Mouse (Mus musculus) limb, embryonic 13.5 days (tissue): ENCODE measurements at regions not wholly inside any gene's neighbourhood (a gene's known extent, or its start where the extent isn't known, plus 50 kb on each side); places are given as distances from the start of the nearest gene placed in this dataset.

Experiments
- ATAC-seq: fragments of 200-750 bp; cut with Nextera tagmentation; 2 replicates; pipeline ENCODE4 v1.8.0; 2017; ENCODE audit warnings: low read depth, moderate number of reproducible peaks, moderate TSS enrichment; ENCODE audit not compliant: low FRiP score
- H3K27ac ChIP-seq: fragments of 300-500 bp; sonication (generic); 2 replicates; pipeline ENCODE4 v1.5.1; 2015; ENCODE audit warnings: inconsistent platforms, mild to moderate bottlenecking, moderate library complexity
- H3K27me3 ChIP-seq: fragments of 300-500 bp; sonication (generic); 2 replicates; pipeline ENCODE4 v1.6.1; 2015; ENCODE audit warnings: mild to moderate bottlenecking, inconsistent platforms
- H3K36me3 ChIP-seq: fragments of 300-500 bp; sonication (generic); 2 replicates; pipeline ENCODE4 v1.6.1; 2015; ENCODE audit warnings: inconsistent platforms, mild to moderate bottlenecking, moderate library complexity
- H3K4me1 ChIP-seq: fragments of 300-500 bp; sonication (generic); 2 replicates; pipeline ENCODE4 v1.6.1; 2015; ENCODE audit warnings: inconsistent platforms
- H3K4me2 ChIP-seq: fragments of 300-500 bp; sonication (generic); replicated peaks from 2 replicates; pipeline ENCODE4 v1.6.1; 2015; ENCODE audit warnings: inconsistent platforms, mild to moderate bottlenecking, moderate library complexity
- H3K4me3 ChIP-seq: fragments of 300-500 bp; sonication (generic); 2 replicates; pipeline ENCODE4 v1.5.1; 2015; ENCODE audit warnings: moderate library complexity, mild to moderate bottlenecking, inconsistent platforms
- H3K9ac ChIP-seq: fragments of 300-500 bp; sonication (generic); 2 replicates; pipeline ENCODE4 v1.6.1; 2015; ENCODE audit warnings: mild to moderate bottlenecking, inconsistent platforms
- H3K9me3 ChIP-seq: fragments of 300-500 bp; sonication (generic); 2 replicates; pipeline ENCODE4 v1.6.1; 2016; ENCODE audit warnings: inconsistent platforms
- WGBS: fragments of 180-500 bp; shearing (Covaris S2); methylation state at CpG from one replicate; pipeline ENCODE4 v1.1.7; 2015; 5-methylcytosine and 5-hydroxymethylcytosine counted together

GRCm38 (mm10) chr1:167945615-167946252 lies 256.7 kb downstream of the Lmx1a start:
- Histone ChIP-seq H3K4me3 (no peak overlapping the region), H3K36me3 (no peaks in the 10 kb centered on the region), H3K9ac (no peak overlapping the region), H3K9me3 (no peaks in the 10 kb centered on the region), H3K27ac (no peak overlapping the region), H3K4me2 (no peak overlapping the region), H3K27me3 (no peaks in the 10 kb centered on the region), H3K4me1 (peaks cover 2% of the 10 kb centered on the region; the same call in 1 of the 2 replicates)
- ATAC-seq, result no peak
- 72% methylated on average over 9 of the region's 9 CpGs for WGBS

- ATAC-seq, result no peak
- H3K9ac ChIP-seq, result no peak overlapping the region
- H3K4me1 ChIP-seq, result no peaks in the 10 kb centered on the region; the same call in 1 of the 2 replicates
- no peak overlapping the region for H3K4me2 ChIP-seq
- no peak overlapping the region for H3K4me3 ChIP-seq
- no peaks in the 10 kb centered on the region for H3K36me3 ChIP-seq
- no peak overlapping the region for H3K27ac ChIP-seq
- 84% methylated on average over 7 of the region's 7 CpGs for WGBS
- no peaks in the 10 kb centered on the region for H3K27me3 ChIP-seq
- H3K9me3 ChIP-seq, result peaks cover 7% of the 10 kb centered on the region; the same call in 1 of the 2 replicates
These were observed 258.8 kb downstream of the Lmx1a start for GRCm38 (mm10) chr1:167947866-167948265.

- H3K27me3 ChIP-seq, result no peaks in the 10 kb centered on the region
- no peak overlapping the region for H3K4me2 ChIP-seq
- no peak overlapping the region for H3K9ac ChIP-seq
- H3K36me3 ChIP-seq, result no peaks in the 10 kb centered on the region
- H3K27ac ChIP-seq, result no peak overlapping the region
- peaks cover 7% of the 10 kb centered on the region; the same call in 1 of the 2 replicates for H3K9me3 ChIP-seq
- no peak for ATAC-seq
- no peaks in the 10 kb centered on the region for H3K4me1 ChIP-seq
- no peak overlapping the region for H3K4me3 ChIP-seq
These were observed 262.7 kb downstream of the Lmx1a start for GRCm38 (mm10) chr1:167951717-167952116.

- Histone ChIP-seq H3K4me1 (peaks cover 6% of the 10 kb centered on the region; the same call in 1 of the 2 replicates), H3K4me3 (no peak overlapping the region), H3K27ac (no peak overlapping the region), H3K36me3 (no peaks in the 10 kb centered on the region), H3K9ac (no peak overlapping the region), H3K9me3 (no peaks in the 10 kb centered on the region), H3K27me3 (no peaks in the 10 kb centered on the region), H3K4me2 (no peak overlapping the region)
- WGBS, result 89% methylated on average over 6 of the region's 6 CpGs
- no peak for ATAC-seq
These were observed 269.5 kb downstream of the Lmx1a start for GRCm38 (mm10) chr1:167958531-167958930.

- WGBS, result 57% methylated on average over 3 of the region's 3 CpGs
- Histone ChIP-seq H3K9ac (no peak overlapping the region), H3K27ac (no peak overlapping the region), H3K27me3 (no peaks in the 10 kb centered on the region), H3K4me2 (no peak overlapping the region), H3K4me1 (no peaks in the 10 kb centered on the region), H3K36me3 (no peaks in the 10 kb centered on the region), H3K4me3 (no peak overlapping the region), H3K9me3 (no peaks in the 10 kb centered on the region)
- ATAC-seq, result no peak
These were observed 280.5 kb downstream of the Lmx1a start for GRCm38 (mm10) chr1:167969545-167969944.

- 57% methylated on average over 5 of the region's 5 CpGs for WGBS
- Histone ChIP-seq H3K27ac (no peak overlapping the region), H3K4me3 (no peak overlapping the region), H3K4me2 (no peak overlapping the region), H3K9me3 (no peaks in the 10 kb centered on the region), H3K27me3 (no peaks in the 10 kb centered on the region), H3K4me1 (no peaks in the 10 kb centered on the region), H3K9ac (no peak overlapping the region), H3K36me3 (no peaks in the 10 kb centered on the region)
- no peak for ATAC-seq
These were observed 280.9 kb downstream of the Lmx1a start for GRCm38 (mm10) chr1:167969985-167970384.

- Histone ChIP-seq H3K36me3 (no peaks in the 10 kb centered on the region), H3K4me3 (no peak overlapping the region), H3K4me1 (no peaks in the 10 kb centered on the region), H3K27me3 (no peaks in the 10 kb centered on the region), H3K4me2 (no peak overlapping the region), H3K27ac (no peak overlapping the region), H3K9me3 (no peaks in the 10 kb centered on the region), H3K9ac (no peak overlapping the region)
- ATAC-seq, result no peak
- 73% methylated on average over 3 of the region's 3 CpGs for WGBS
These were observed 287.7 kb downstream of the Lmx1a start for GRCm38 (mm10) chr1:167976708-167977107.

GRCm38 (mm10) chr1:167979187-167979586 lies 290.1 kb downstream of the Lmx1a start:
- Histone ChIP-seq H3K27ac (no peak overlapping the region), H3K27me3 (no peaks in the 10 kb centered on the region), H3K4me2 (no peak overlapping the region), H3K4me1 (no peaks in the 10 kb centered on the region), H3K4me3 (no peak overlapping the region), H3K9me3 (no peaks in the 10 kb centered on the region), H3K9ac (no peak overlapping the region), H3K36me3 (no peaks in the 10 kb centered on the region)
- ATAC-seq, result no peak
- 78% methylated on average over 3 of the region's 3 CpGs for WGBS

- Histone ChIP-seq H3K36me3 (no peaks in the 10 kb centered on the region), H3K4me3 (no peak overlapping the region), H3K27ac (no peak overlapping the region), H3K27me3 (no peaks in the 10 kb centered on the region), H3K9me3 (no peaks in the 10 kb centered on the region), H3K4me2 (no peak overlapping the region), H3K4me1 (no peaks in the 10 kb centered on the region), H3K9ac (no peak overlapping the region)
- no peak for ATAC-seq
- WGBS, result 94% methylated on average over 5 of the region's 5 CpGs
These were observed 290.6 kb downstream of the Lmx1a start for GRCm38 (mm10) chr1:167979588-167979987.

GRCm38 (mm10) chr1:167981292-167981691 lies 292.3 kb downstream of the Lmx1a start:
- WGBS, result 78% methylated on average over 2 of the region's 2 CpGs
- Histone ChIP-seq H3K9ac (no peak overlapping the region), H3K4me2 (no peak overlapping the region), H3K27ac (no peak overlapping the region), H3K27me3 (no peaks in the 10 kb centered on the region), H3K4me3 (no peak overlapping the region), H3K36me3 (no peaks in the 10 kb centered on the region), H3K9me3 (no peaks in the 10 kb centered on the region), H3K4me1 (no peaks in the 10 kb centered on the region)
- no peak for ATAC-seq

- Histone ChIP-seq H3K9ac (no peak overlapping the region), H3K4me1 (no peaks in the 10 kb centered on the region), H3K27me3 (no peaks in the 10 kb centered on the region), H3K9me3 (no peaks in the 10 kb centered on the region), H3K27ac (no peak overlapping the region), H3K4me3 (no peak overlapping the region), H3K36me3 (no peaks in the 10 kb centered on the region), H3K4me2 (no peak overlapping the region)
- no peak for ATAC-seq
- 77% methylated on average over 3 of the region's 3 CpGs for WGBS
These were observed 318.4 kb downstream of the Lmx1a start for GRCm38 (mm10) chr1:168007456-168007855.

GRCm38 (mm10) chr1:168008216-168008615 lies 319.2 kb downstream of the Lmx1a start:
- Histone ChIP-seq H3K4me1 (no peaks in the 10 kb centered on the region), H3K27ac (no peak overlapping the region), H3K4me3 (no peak overlapping the region), H3K27me3 (no peaks in the 10 kb centered on the region), H3K9me3 (no peaks in the 10 kb centered on the region), H3K36me3 (no peaks in the 10 kb centered on the region), H3K9ac (no peak overlapping the region), H3K4me2 (no peak overlapping the region)
- WGBS, result 90% methylated on average over 1 of the region's 1 CpGs
- no peak for ATAC-seq

- Histone ChIP-seq H3K27ac (no peak overlapping the region), H3K4me2 (no peak overlapping the region)
These were observed 321.4 kb downstream of the Lmx1a start for GRCm38 (mm10) chr1:168010416-168010815.

More at GRCm38 (mm10) chr1:168010416-168010815, 321.4 kb downstream of the Lmx1a start:
- Histone ChIP-seq H3K9me3 (no peaks in the 10 kb centered on the region), H3K4me1 (no peaks in the 10 kb centered on the region), H3K36me3 (no peaks in the 10 kb centered on the region), H3K4me3 (no peak overlapping the region), H3K27me3 (no peaks in the 10 kb centered on the region), H3K9ac (no peak overlapping the region)
- ATAC-seq, result no peak
- 75% methylated on average over 5 of the region's 5 CpGs for WGBS
